ENCODE assay signal across 15 mouse cellular contexts in the genomic region with DNA sequence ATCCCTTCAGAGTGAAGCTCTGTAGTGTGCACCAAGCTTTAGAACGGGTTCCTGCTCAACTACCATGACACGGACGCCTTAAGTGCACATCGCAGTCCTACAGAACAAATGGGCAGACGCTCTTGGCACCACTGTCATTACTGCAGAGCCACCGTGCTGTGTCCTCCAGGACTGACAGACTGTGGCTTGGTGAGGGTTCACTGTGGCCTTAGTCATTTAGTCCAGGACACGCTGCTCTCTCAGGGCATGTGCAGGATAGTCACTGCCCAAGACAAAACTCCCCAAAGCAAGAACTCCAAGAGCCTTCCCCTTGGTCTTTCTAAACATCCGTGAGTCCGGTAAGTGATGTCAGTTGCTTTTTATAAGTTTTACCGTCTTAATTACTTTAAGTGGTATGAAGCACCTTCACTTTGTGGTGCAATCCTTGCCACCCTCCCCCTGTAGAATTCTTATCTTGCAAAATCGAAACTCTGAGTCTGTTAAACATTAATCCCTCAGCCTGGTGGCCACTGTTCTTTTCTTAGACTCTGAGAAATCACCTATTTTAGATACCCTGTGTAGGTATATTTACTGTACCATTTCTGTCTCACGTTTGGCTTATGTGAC. TPM values are rescaled to one million over a fixed set of nuclear protein-coding genes. Genes with fewer than 3 reads are reported as not detected.
DNase-seq lines count a peak whose midpoint lies in the region; ATAC-seq and TF ChIP-seq lines count a peak whose summit lies in the region.
"Had no signal": no experiment of that assay in that cellular context is flagged by ENCODE, and none has a peak within 500 bp of the region (broad histone marks: within the 10 kb centered on the region; RNA-seq: fewer than 3 reads in every experiment).

No protein-coding gene starts in this region.

- no peak overlapping the region for H3K9ac ChIP-seq in kidney, embryonic 15.5 days
- no peak overlapping the region for H3K9ac ChIP-seq in intestine, postnatal 0 days (ENCODE audit: low read depth, low read length)
- H3K9ac ChIP-seq in midbrain, embryonic 14.5 days (replicated peaks; ENCODE audit: low read length), result no peak overlapping the region
- H3K9ac ChIP-seq: embryonic facial prominence, embryonic 15.5 days; limb, embryonic 15.5 days; neural tube, embryonic 13.5 days had no signal

- TF ChIP-seq CTCF in kidney, adult 2 months (conservative IDR thresholded peaks at IDR 0.05; ENCODE audit: insufficient read depth, insufficient read length, low read depth, low read length), result no peak
- TF ChIP-seq CTCF in intestine, postnatal 0 days (IDR thresholded peaks at IDR 0.05; ENCODE audit: low read depth), result no peak

- ATAC-seq in kidney, embryonic 15.5 days (replicated peaks; ENCODE audit: low FRiP score), result no peak
- no peak for ATAC-seq in megakaryocyte, adult 5-6 weeks (ENCODE audit: poor library complexity, severe bottlenecking)
- ATAC-seq in intestine, postnatal 0 days, result peak; percentile 73
- no peak for ATAC-seq in midbrain, embryonic 14.5 days (ENCODE audit: low FRiP score, low TSS enrichment)

- H3K27ac ChIP-seq in kidney, adult 2 months (ENCODE audit: insufficient read depth, low read depth, low read length), result no peak overlapping the region; the same call in 1 of the 2 replicates
- H3K27ac ChIP-seq in kidney, embryonic 15.5 days, result no peak overlapping the region
- H3K27ac ChIP-seq in intestine, postnatal 0 days (ENCODE audit: low read depth, low read length), result peak overlapping the region; percentile 67; the same call in 1 of the 2 replicates
- no peak overlapping the region for H3K27ac ChIP-seq in midbrain, embryonic 14.5 days (replicated peaks; ENCODE audit: low read depth, low read length)
- H3K27ac ChIP-seq: embryonic facial prominence, embryonic 15.5 days; hindbrain, embryonic 10.5 days; limb, embryonic 15.5 days; neural tube, embryonic 13.5 days had no signal

- DNase-seq in kidney, adult 2 months, result peak; percentile 47
- no peak for DNase-seq in midbrain, embryonic 14.5 days
- DNase-seq in left cerebral cortex, adult 9 months (ENCODE audit: low spot score in 2 of 2), result no peak
- DNase-seq: adrenal gland, adult 2 months; gastrocnemius, postnatal 36 days; right cerebral cortex, postnatal 25 days had no signal

- no peaks in the 10 kb centered on the region for H3K27me3 ChIP-seq in kidney, adult 2 months (replicated peaks; ENCODE audit: control insufficient read depth, insufficient read depth, low read length)
- H3K27me3 ChIP-seq in kidney, embryonic 15.5 days, result no peaks in the 10 kb centered on the region
- H3K27me3 ChIP-seq in megakaryocyte, embryonic 14.5 days (replicated peaks), result no peaks in the 10 kb centered on the region
- H3K27me3 ChIP-seq in intestine, postnatal 0 days (replicated peaks; ENCODE audit: control insufficient read depth, insufficient read depth, low read length), result no peaks in the 10 kb centered on the region
- no peaks in the 10 kb centered on the region for H3K27me3 ChIP-seq in midbrain, embryonic 14.5 days (ENCODE audit: control insufficient read depth, insufficient read depth, low read length)
- H3K27me3 ChIP-seq: embryonic facial prominence, embryonic 15.5 days; limb, embryonic 15.5 days; neural tube, embryonic 13.5 days had no signal

- WGBS in kidney, adult 2 months, result 60% methylated on average over 12 of the region's 12 CpGs
- 82% methylated on average over 12 of the region's 12 CpGs for WGBS in kidney, embryonic 15.5 days
- 64% methylated on average over 12 of the region's 12 CpGs for WGBS in intestine, postnatal 0 days
- 93% methylated on average over 12 of the region's 12 CpGs for WGBS in midbrain, embryonic 14.5 days

- no peaks in the 10 kb centered on the region for H3K9me3 ChIP-seq in kidney, embryonic 15.5 days (replicated peaks)
- H3K9me3 ChIP-seq in megakaryocyte, embryonic 14.5 days, result no peaks in the 10 kb centered on the region
- no peaks in the 10 kb centered on the region for H3K9me3 ChIP-seq in intestine, postnatal 0 days (ENCODE audit: control insufficient read depth)
- H3K9me3 ChIP-seq in midbrain, embryonic 14.5 days (ENCODE audit: control insufficient read depth, low read length), result no peaks in the 10 kb centered on the region
- H3K9me3 ChIP-seq: embryonic facial prominence, embryonic 15.5 days; G1E; hindbrain, embryonic 10.5 days; limb, embryonic 15.5 days; neural tube, embryonic 13.5 days had no signal

- no peak overlapping the region for H3K4me2 ChIP-seq in kidney, embryonic 15.5 days
- 0 out of 2 replicates have a peak overlapping the region, but pooled peaks have one; percentile 32 for H3K4me2 ChIP-seq in intestine, postnatal 0 days (replicated peaks; ENCODE audit: low read depth)
- no peak overlapping the region for H3K4me2 ChIP-seq in midbrain, embryonic 14.5 days (ENCODE audit: low read length)
- H3K4me2 ChIP-seq: embryonic facial prominence, embryonic 15.5 days; limb, embryonic 15.5 days; neural tube, embryonic 13.5 days had no signal

- no peaks in the 10 kb centered on the region for H3K36me3 ChIP-seq in kidney, adult 2 months (ENCODE audit: control insufficient read depth, insufficient read depth, low read length)
- no peaks in the 10 kb centered on the region for H3K36me3 ChIP-seq in kidney, embryonic 15.5 days
- H3K36me3 ChIP-seq in megakaryocyte, embryonic 14.5 days (replicated peaks; ENCODE audit: low read length), result peaks cover 64% of the 10 kb centered on the region
- no peaks in the 10 kb centered on the region for H3K36me3 ChIP-seq in intestine, postnatal 0 days (ENCODE audit: control insufficient read depth, insufficient read depth)
- no peaks in the 10 kb centered on the region for H3K36me3 ChIP-seq in midbrain, embryonic 14.5 days (ENCODE audit: control insufficient read depth, insufficient read depth, low read length)
- H3K36me3 ChIP-seq: embryonic facial prominence, embryonic 15.5 days; hindbrain, embryonic 10.5 days; limb, embryonic 15.5 days had no signal

- no peak overlapping the region for H3K4me3 ChIP-seq in kidney, adult 2 months (ENCODE audit: insufficient read depth, low read depth, low read length)
- no peak overlapping the region for H3K4me3 ChIP-seq in kidney, embryonic 15.5 days (replicated peaks)
- peak overlapping the region; percentile 8 for H3K4me3 ChIP-seq in megakaryocyte, embryonic 14.5 days (replicated peaks)
- no peak overlapping the region for H3K4me3 ChIP-seq in intestine, postnatal 0 days (ENCODE audit: low read depth, low read length)
- H3K4me3 ChIP-seq in midbrain, embryonic 14.5 days (replicated peaks; ENCODE audit: low read depth, low read length), result no peak overlapping the region
- H3K4me3 ChIP-seq: embryonic facial prominence, embryonic 15.5 days; hindbrain, embryonic 10.5 days; limb, embryonic 15.5 days; neural tube, embryonic 13.5 days had no signal

- no peak for TF ChIP-seq POLR2A in kidney, adult 2 months (IDR thresholded peaks at IDR 0.05; ENCODE audit: low read depth, low read length)

- peaks cover 11% of the 10 kb centered on the region for H3K4me1 ChIP-seq in kidney, adult 2 months (ENCODE audit: control insufficient read depth, insufficient read depth, low read length)
- peaks cover 7% of the 10 kb centered on the region; the same call in 1 of the 2 replicates for H3K4me1 ChIP-seq in kidney, embryonic 15.5 days
- peaks cover 34% of the 10 kb centered on the region for H3K4me1 ChIP-seq in megakaryocyte, embryonic 14.5 days
- H3K4me1 ChIP-seq in intestine, postnatal 0 days (replicated peaks; ENCODE audit: control insufficient read depth, insufficient read depth, low read length), result 0 out of 2 replicates have a peak, but pooled peaks cover 2% of the 10 kb centered on the region
- H3K4me1 ChIP-seq in midbrain, embryonic 14.5 days (ENCODE audit: control insufficient read depth, insufficient read depth, low read length), result no peaks in the 10 kb centered on the region
- H3K4me1 ChIP-seq: embryonic facial prominence, embryonic 15.5 days; limb, embryonic 15.5 days; neural tube, embryonic 13.5 days had no signal

RNA-seq across cellular contexts. Expression of gene Adora2b, which starts 35.3 kb away (rescaled TPM):
- 5.4 and 7.6 TPM in 2 replicates for polyA plus RNA-seq in kidney, adult 2 months (2012; rRNA removed)
- polyA plus RNA-seq in kidney, embryonic 15.5 days (2015; fragmentation: Nextera tagmentation; extraction: Ambion mirVana), result 3.3 and 4.0 TPM in 2 replicates
- polyA plus RNA-seq in megakaryocyte, embryonic 14.5 days (2012; ENCODE audit: insufficient read depth, low replicate concordance), result 4.6 and 10.6 TPM in 2 replicates
- 18.2 and 23.1 TPM in 2 replicates for total RNA-seq in megakaryocyte, adult 5-6 weeks (2015)
- total RNA-seq in megakaryocyte, adult 5-6 weeks (2017), result 16.7 and 17.1 TPM in 2 replicates
- 40.4 and 43.6 TPM in 2 replicates for polyA plus RNA-seq in intestine, postnatal 0 days (2015; fragmentation: Nextera tagmentation; extraction: Ambion mirVana)
- 2.7 and 3.1 TPM in 2 replicates for polyA plus RNA-seq in midbrain, embryonic 14.5 days (2014; fragmentation: Nextera tagmentation; extraction: Ambion mirVana)
